In genomic region chr10:118064816-118065216, GRCm38 (mm10) we compare ENCODE assay signal across 8 mouse cellular contexts.
A peak's percentile ranks its signal among the peaks of the same experiment; 100 is the strongest.
DNase-seq lines count a peak whose midpoint lies in the region; ATAC-seq lines count a peak whose summit lies in the region.
"Had no signal": no experiment of that assay in that cellular context is flagged by ENCODE, and none has a peak within 500 bp of the region (broad histone marks: within the 10 kb centered on the region; RNA-seq: fewer than 3 reads in every experiment).

No protein-coding gene starts in this region.

- ATAC-seq in inflammation-experienced regulatory T-cells, adult 6 months = peak; percentile 77
- peak; percentile 18; the same call in 1 of the 2 replicates for ATAC-seq in megakaryocyte, adult 5-6 weeks (ENCODE audit: poor library complexity, severe bottlenecking)

- intact Hi-C loops in left cerebral cortex, postnatal 4 days (cut with DNase I) = no loop called here

- DNase-seq in A20 (ENCODE audit: low read depth, low spot score) = peak; percentile 30
- DNase-seq in CD4-positive, CD25-positive, alpha-beta regulatory T cell, adult 2 months (ENCODE audit: low read depth, low spot score) = peak; percentile 68
- no peak for DNase-seq in left cerebral cortex, adult 11 months (ENCODE audit: low spot score)
- DNase-seq in left cerebral cortex, postnatal 4 days = no peak
- no peak for DNase-seq in left cerebral cortex, adult 18-20 months (ENCODE audit: low spot score in 2 of 2)
- DNase-seq: right cerebral cortex, postnatal 4 days had no signal

Comparison
In these comparisons a context has a peak if more than half of its experiments do, and no peak if none do; other contexts are left out.
1. DNase-seq: peak in A20 (single experiment) and CD4-positive, CD25-positive, alpha-beta regulatory T cell, adult 2 months (single experiment); none in left cerebral cortex, adult 11 months (single experiment), left cerebral cortex, postnatal 4 days (single experiment) and left cerebral cortex, adult 18-20 months (0 of 2).